Mouse (Mus musculus): Measurements from ENCODE around the gene Eif3i. TPM values are rescaled to one million over a fixed set of nuclear protein-coding genes. Genes with fewer than 3 reads are reported as not detected.

Eif3i gene
- 100 to 1,000 TPM; 149 to 151 TPM for total RNA-seq (2021)
- long read RNA-seq, experiment 1, transcript Eif3i-201 (11 exons, 1,123 nt): major isoform, 66 of 96 reads
- long read RNA-seq, experiment 1, partial matches to known transcripts: 27 of 96 reads
- long read RNA-seq, experiment 1, other reads (novel, unspliced or antisense): 3 of 96 reads
- long read RNA-seq, experiment 2, transcript Eif3i-201 (11 exons, 1,123 nt): major isoform, 90 of 109 reads
- long read RNA-seq, experiment 2, partial matches to known transcripts: 16 of 109 reads
- long read RNA-seq, experiment 2, other reads (novel, unspliced or antisense): 3 of 109 reads

DNA sequence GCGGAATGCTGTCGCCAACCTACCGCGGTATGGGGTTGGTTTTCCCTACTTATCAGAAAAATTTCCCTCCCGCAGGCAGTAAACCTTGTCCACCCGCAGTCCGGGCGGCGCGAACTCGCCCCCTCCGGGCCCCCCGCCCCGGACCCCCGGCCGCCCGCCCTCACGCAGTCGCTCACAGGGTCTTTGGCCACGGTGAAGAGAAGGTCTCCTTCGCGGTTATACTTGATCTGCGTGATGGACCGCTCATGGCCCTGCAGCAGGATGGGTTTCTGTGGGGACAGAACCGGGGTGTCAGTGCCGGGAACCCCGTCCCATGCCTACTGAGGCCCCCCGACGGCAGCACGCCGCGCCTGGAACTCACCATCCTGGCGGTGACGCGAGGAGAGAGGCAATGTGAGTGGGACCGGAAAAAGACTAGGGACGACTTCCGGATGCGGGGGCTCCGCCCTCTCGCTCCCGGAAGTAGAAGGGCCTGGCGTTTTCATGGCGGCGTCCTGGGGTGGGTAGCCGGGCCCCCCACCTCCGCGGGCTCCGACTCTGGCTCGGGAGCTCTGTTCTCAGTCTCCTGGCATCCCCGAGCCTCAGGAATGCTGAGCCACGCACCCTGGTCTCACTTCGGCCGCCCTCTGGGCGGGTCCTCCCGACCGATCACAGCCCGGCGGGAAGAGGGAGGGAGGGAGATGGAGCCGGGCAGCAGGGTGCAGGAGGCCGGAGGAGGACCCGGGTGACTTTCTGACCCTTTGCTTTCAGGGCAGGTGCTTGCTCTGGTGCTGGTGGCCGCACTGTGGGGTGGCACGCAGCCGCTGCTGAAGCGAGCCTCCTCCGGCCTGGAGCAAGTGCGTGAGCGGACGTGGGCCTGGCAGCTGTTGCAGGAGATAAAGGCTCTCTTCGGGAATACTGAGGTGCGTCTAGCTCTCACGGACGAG is at the start of gene Eif3i, which contains the start of gene Tmem234:
TSS of gene Eif3i (minus strand) at position 416 of the 926 bp plus-strand sequence.
TSS of gene Tmem234 (plus strand) at position 436 of the 926 bp plus-strand sequence.
- peak; percentile 79 for DNase-seq

DNA sequence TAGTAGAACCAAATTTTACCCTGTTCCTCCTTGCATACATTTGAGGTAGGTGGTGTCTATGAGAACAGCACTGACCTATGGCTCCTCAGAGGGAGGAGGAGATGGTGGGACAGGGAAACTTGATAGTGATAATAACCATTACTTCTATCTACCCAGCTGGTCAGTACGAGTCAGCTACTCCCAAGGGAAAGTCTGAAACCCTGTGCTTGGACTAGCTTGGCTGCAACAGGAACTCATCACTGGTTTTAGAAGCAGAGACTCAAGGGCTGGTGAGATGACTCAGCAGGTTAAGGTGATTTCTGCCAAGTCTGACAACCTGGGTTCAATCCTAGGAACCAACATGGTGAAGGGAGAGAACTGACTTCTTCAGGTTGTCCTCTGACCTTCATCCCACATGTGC is 48.2 kb upstream of the Eif3i start:
- DNase-seq: no peak

DNA sequence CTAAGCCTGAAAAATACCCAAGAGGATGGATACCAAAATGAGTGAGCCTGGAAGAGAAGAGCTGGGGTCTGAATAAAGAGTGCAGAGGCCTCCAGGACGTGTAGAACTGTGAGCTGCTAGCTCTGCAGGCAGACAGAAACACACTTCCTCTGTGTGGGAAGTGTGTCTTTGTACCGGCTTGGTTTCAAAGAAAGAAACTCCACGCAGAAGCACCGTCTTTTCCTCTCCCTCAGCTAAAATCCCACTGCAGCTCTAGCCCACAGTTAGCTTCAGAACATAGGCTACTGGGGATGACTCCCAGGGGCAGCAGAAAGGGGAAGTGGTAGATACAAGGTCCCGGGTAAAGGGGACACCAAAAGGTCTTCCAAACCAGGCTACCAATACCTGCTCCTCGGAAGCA is 44.8 kb upstream of the Eif3i start:
- DNase-seq: no peak

DNA sequence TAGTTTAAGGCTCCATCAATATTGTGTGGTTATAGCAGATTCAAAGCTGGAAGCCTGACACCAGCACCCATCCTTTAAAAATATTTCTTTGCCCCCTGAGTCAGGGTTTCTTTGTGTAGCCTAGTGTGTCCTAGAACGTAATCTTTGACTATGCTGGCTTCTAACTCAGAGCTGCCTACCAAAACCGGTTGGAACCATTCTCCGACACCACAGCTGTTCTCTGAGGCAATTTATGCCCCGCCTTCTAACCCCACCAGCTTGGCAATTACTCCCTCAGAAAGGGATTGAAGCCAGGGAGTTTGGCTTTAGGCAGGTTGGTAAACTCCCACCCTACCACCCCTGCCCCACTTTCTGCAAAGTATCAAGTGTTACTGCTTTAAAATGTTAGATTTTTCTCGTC is 41.3 kb upstream of the Eif3i start:
- DNase-seq: no peak

DNA sequence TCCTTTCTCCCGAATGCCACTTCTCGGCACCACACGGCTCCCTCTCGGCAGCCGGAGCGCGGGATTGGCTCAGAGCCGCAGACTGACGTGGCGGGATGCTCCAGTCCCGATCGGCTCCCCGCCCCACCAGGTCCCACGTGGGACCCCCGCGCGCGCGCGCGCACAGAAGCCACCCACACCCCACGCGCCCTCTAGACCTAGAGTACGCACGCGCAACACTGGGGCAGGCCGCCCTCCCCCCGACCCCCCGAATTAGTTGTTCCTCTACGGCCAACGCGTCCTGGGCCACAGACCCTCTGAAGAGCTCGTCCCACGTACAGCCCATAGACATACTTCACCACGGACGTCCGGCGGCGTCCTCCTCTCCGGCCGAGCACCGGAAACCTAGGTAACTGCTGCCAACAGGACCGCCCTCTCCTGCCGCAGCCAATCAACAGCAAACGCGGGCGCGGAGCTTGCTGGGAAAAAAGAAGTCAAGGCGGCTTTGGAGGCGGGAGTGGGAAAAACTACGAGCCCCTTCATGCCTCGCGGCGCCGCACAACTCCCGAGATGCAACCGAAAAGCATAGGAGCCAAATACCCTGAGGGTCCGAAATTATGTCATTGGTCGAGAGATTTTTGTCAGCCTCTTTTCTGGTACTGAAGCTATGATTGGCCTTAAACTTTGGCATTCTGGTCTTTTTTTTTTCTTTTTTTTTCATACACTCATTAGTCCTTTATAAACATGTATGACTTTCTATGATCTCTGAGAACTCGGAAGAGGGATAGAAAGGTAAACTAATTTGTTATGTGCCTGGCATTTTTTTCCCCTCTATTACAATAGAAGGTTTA is 40.4 kb upstream of the Eif3i start, which contains the start of gene Txlna:
TSS of gene Txlna (minus strand) at position 428 of the 830 bp plus-strand sequence.
- DNase-seq: peak; percentile 97

DNA sequence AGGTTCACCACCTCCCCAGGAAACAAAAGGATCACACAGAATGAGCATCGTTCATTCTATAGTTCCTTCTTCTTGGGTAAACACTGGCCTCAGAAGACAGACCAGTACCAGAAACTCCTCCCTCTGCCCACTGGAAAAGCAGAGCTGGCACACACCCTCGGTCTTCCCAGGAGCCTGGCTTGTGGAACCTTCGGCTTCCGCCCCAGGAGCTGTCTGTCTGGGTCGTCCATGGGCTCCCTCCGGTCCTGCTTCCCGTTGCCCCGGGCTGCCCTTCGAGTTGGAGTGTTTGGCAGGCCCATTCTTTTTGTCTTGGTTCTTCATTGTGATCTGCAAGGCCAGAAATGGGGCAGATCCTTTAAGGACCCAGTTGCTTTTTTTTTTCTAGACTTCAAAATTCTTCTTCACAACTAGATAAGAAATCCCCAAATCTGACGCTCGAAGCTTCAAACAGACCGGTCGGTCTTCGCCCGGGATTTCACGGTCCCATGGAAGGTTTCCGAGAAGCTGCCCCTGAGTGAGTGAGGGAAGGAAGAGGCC is 39.7 kb upstream of the Eif3i start:
- DNase-seq: peak; percentile 46

DNA sequence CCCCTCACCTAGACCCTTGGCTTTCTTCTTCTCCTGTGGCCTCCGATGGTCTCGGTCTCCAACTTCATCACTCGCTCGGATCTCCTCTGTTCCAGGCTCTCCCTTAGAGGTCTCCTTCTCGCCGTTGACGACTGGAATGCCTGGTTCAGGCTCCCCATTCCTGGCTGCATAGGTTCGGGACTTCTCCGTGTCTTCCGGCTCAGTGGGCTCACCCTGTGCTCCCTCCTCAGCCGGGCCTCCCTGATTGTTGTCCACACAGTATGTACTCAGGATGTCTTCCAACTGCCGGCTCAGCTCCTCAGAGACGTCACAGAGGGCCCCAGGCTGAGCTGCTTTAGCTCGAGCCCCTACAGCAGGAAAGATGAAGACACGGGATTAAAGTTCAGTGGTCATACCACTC is 38.8 kb upstream of the Eif3i start:
- DNase-seq: no peak

DNA sequence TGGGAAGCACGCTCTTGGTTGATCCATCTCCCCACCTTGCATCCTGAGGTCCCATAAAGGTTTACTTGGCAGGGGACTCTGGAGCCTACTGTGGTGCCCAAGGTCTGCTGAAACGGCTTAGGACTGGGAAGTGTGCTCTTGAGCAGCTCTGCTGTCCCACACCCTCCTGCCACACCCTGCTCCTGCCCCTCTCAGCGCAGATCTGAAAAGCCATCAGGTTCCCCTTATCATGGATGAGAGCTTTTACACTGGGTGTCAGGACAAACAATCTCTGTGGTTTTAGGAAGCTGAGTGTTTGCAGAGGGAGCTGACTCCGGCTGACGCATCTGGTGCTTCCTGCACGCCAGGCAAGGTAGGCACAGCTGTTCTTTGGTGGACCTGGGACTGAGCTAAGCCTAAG is 33.4 kb upstream of the Eif3i start:
- no peak for DNase-seq

DNA sequence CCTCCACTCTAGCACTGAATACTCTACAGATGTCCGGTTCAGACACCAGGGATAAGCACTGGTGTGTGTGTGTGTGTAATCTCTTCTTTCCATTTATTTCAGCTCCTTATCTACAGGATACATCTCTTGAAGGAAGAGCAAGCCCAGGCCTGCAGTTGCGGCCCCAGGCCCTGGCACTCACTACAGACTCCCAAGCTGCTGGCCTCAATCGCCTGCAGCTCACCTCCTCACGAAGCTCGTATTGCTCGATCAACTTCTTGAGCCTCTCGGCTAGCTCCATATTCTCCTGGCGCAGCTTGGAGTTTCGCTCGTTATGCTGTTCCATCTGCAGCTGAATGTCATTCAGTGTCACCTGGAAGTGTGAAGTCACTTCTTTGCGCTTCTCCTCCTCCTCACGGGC is 31.4 kb upstream of the Eif3i start:
- DNase-seq: no peak

DNA sequence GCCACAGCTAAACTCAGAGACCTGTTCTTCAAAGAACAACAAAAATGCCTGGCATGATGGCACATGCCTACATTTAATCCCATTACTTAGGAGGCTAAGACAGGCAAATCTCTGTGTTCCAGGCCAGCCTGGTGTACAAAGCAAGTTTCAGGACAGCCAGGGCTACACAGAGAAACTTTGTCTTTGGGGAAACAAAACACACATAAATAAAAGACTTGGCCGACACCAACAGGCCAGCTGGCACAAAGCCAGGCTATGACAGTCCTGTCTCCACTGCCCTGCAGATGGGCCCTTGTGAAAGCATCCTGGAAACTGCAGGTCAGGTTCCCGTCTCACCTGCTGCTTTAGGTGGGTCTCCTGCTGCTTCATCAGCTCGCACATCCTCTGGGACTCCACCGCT is 30.5 kb upstream of the Eif3i start:
- peak; percentile 39 for DNase-seq

DNA sequence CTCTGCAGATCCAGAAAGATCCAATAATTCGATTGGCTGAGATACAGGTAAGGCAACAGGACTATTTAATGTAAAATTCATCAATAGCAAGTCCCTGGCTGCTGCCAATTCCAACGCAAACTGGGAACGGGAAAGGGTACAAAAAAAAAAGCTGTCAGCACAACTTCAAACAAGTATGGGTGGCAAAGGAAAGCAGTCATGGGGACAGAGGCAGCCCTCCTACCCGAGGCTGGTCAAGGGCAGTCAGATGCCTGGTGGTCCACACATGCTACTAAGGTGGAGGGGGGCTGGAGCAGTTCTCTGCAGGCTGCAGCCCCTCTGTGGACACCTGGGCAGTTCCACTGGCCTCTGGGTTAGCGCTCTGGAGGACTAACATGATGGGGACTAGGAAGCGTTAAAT is 25.6 kb upstream of the Eif3i start:
- DNase-seq: no peak

DNA sequence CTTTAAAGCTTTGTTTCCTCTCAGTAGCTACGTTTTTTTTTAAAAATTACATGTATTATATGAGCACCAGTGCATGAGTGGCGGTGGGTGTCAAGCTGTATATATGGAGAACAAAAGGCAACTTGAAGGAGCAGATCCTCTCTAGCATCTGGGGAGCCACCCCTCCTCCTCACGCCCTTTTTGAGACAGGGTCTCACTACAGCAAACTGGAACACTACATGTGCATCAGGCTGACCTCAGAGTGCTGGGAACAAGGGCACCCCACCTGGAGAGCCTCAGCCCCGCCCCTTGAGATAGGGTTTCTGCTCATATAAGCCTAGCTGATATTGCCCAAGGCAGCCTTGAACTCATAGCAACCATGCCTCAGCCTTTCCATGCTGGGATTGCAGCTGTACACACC is 25.0 kb upstream of the Eif3i start:
- no peak for DNase-seq

DNA sequence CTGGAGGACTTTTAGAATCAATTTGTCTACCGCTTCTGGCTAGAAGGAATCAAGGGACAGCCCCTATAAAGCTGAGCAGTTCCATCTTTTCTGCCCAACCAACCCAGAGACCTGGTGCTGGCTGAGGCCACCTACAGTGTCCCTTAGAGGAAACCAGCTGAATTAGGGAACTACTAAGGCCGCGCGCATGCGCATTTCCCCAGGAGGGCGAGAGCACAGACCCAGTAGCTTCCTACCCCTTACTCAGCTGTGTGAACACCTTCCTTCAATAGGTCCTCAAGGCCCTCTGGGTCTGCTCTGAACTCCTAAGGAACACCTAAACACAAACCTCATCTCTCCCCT is 24.6 kb upstream of the Eif3i start:
- DNase-seq: peak; percentile 36

DNA sequence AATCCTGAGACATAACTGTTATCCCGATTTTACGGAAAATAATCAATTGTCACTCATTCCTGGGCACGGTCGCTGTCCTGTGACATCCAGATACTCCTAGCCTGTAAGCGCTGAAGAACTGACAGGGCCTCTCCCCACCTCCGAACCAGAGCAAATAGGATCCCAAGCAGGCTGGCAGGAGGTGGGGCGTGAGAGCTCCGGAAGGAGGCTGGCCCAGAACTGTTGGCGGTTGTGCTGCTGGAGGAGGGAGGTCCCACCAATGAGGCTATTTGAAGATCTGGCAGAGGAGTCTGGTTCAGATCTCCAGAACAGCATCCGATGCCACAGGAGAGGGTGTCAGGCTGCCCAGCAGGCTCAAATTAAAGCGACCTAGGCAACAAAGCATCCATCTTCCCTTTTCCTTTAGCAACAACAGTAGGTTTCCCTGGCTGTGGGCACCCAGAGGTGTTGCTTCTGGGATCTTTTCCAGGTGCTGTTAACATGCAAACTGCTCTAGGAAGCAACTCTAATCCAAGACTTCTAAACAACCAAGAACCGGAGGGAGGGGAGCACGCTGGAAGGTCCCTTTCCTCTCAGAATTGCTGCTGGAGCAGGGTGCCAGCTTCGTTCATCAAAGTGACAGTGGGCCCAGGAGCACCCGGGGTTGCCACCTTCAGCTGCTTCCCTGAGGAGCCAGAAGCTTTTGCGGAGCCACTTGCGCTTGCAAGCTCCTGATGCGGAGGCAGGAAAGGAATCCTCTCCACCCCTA is 24.0 kb upstream of the Eif3i start:
- peak; percentile 71 for DNase-seq

DNA sequence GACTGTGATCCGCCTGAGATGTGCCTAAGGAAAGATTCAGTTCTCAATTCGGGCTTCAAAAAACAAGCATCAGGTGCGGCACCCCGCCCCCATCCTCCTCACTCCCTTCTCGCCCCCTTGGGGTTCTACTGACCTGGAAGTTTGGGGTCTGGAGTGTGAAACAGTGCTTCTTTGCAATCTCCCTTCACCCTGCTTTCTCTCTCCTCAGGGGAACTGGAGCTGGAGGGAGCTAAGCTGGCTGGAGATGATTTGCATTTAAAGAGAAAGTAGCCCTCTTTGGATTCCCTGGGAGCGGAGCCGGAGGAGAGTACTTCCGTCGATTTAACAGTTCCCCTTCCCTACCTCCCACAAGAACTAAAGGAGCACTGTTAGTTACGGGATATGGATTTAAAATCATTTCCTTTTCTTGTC is 23.2 kb upstream of the Eif3i start, which contains the start of gene Ccdc28b:
TSS of gene Ccdc28b (minus strand) at position 267 of the 411 bp plus-strand sequence.
- no peak for DNase-seq

DNA sequence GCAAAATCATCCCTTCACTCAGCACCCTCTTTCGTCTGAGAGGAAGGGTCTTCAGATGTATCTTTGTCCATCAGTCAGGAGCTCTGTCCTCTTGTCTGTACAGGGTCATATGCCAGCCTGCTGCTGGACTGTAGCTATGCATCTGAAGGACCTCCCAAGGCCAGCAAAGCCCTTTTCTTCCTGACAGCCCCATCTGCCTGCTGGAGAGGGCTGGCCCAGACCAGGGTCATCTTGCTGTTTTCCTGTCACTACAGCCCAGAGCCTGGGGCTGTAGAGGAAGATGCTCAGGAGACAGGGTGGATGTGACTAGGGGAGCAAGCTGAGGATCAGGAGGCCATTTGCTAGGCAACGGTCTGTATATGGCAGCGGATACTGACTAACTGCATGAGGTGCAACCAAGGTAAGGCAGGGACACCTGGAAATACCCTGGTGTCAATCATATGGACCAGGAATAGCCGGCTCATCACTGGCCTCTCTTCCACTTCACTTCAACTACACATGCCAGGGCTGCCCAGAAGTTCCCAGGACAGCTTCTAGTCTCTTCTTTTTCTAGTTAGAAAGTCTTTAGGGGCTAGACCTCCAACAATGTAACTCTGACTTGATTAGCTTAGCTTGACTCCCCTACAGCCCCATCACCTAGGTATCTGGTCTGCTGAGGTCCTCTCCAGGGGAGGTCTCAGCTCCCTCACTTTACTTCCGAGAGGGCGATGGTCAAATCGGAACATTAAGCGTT is 22.5 kb upstream of the Eif3i start:
- no peak for DNase-seq

DNA sequence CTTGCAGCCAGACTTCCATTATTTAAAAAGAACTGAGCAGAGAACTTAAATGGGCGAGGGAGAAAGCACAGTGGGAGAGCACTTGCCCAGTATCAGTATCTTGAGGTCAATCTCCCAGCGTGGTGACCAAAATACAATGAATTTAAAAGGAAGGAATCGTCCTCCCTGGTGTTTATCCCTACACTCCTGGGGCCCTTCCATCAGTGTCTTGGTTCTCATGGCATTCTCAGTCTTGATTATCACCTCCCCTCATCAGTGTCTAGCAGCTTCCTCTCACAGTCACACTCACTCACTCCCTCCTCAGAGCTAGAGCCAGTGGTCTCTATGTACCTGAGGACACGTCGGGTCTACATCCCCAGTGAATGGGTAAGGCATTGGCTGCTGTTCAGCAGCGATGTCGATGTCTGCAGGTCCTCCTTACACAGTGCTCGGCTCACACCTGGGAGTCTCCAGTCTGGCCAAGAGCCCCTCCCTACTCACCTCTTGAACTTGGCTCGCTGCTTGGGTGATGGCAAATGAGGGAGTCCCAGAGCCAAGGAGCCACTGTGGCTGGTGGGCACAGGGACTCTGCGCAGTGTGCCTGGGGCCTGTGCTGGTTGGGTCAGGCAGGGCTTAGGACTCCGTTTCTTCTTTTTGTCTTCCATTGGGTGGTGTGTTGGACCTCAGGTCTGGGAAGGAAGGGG is 21.8 kb upstream of the Eif3i start:
- DNase-seq: no peak

DNA sequence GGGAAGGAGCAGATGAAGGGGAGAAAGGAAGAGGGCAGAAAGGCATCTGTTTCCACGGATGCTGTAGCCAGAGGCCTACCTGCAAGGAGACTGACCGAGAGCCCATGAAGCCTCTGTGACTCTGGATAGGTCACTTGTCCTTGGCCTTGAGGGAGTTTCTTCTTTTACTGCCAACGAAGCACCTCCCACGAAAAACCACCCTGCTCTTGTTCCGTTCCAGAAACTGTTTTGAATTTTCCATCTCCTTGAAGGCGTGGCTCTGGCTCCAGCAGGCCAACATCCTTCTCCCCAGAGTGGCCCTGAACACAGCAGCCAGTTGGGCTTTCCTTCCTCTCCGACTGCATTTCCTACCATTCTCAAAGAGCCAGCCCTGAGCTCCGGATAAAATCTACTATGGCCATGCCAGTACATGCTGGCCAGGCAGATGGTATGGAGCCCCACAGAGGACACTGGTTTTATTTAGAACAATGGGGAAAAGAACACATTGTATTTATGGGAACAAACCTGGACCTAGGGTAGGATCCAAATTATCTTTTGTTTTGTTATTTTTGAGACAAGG is 20.9 kb upstream of the Eif3i start:
- DNase-seq: no peak

DNA sequence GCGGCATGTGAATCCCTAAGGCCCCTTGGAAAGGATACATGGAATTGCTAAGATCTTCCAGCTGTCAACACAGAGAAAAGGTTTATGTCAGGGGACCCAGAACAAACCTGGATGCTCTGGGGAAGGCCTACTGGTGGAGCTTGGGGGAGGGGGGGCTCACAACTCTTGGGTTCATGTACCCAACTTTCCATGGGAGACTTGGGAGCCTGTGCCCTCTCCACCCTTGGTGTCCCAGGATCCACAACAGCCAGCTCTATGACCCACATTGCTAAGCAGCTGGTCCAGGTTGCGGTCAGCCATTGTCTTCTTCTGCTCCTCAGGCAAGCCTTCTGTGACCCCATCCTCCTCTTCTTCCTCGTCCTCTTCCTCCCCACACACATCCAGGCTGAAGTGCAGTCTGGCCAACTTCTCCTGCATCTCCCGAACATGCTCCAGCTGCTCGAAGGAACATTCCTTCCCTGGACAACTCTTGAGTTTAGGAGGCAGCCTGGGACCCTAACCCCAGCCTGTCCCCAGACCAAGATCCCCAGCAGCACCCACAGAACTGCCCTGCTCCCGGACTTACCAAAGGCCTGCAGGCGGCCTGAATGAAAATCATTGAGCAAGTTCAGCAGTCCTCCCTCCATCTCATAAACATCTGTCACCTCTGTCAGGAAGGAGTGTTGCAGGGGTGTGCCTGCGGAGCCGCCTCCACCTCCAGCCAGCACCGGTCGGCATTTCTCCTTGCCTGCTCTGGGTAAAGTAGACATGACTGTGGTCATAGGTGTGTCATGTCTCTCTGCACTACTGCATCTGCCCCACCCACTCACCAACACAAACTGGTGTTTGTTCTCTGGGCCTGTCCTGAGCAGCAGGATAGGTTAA is 20.2 kb upstream of the Eif3i start:
- DNase-seq: no peak
